8 mouse cellular contexts compared by ENCODE assay signal in genomic region chr11:102437120-102438061, GRCm38 (mm10). TPM values are rescaled to one million over a fixed set of nuclear protein-coding genes. Genes with fewer than 3 reads are reported as not detected.
DNase-seq lines count a peak whose midpoint lies in the region; ATAC-seq lines count a peak whose summit lies in the region.

No protein-coding gene starts in this region.

- no peaks in the 10 kb centered on the region for H3K27me3 ChIP-seq in forebrain, embryonic 15.5 days
- peaks cover 4% of the 10 kb centered on the region for H3K27me3 ChIP-seq in hindbrain, embryonic 11.5 days (ENCODE audit: control insufficient read depth, insufficient read depth, low read length)

- no peak overlapping the region for H3K27ac ChIP-seq in brown adipose tissue, adult 24 weeks (replicated peaks; ENCODE audit: low read depth, low read length)
- peak overlapping the region; percentile 19; the same call in 1 of the 2 replicates for H3K27ac ChIP-seq in forebrain, embryonic 15.5 days (replicated peaks)
- peak overlapping the region; percentile 67 for H3K27ac ChIP-seq in hindbrain, embryonic 11.5 days (ENCODE audit: low read depth, low read length)

- peak overlapping the region; percentile 53 for H3K4me3 ChIP-seq in brown adipose tissue, adult 24 weeks (ENCODE audit: insufficient read depth, low read depth, low read length)
- peak overlapping the region; percentile 27 for H3K4me3 ChIP-seq in forebrain, embryonic 15.5 days
- peak overlapping the region; percentile 25 for H3K4me3 ChIP-seq in hindbrain, embryonic 11.5 days (ENCODE audit: low read depth, low read length)

- WGBS in forebrain, embryonic 15.5 days: 4% methylated on average over 87 of the region's 87 CpGs
- 2% methylated on average over 85 of the region's 87 CpGs for WGBS in hindbrain, embryonic 11.5 days

- peak overlapping the region; percentile 29 for H3K9ac ChIP-seq in forebrain, embryonic 15.5 days (replicated peaks)
- H3K9ac ChIP-seq in hindbrain, embryonic 11.5 days (ENCODE audit: low read depth, low read length): peak overlapping the region; percentile 52

- DNase-seq in R1 (ENCODE audit: low read depth, low spot score): peak; percentile 96
- peak; percentile 72 for DNase-seq in hindbrain, embryonic 11.5 days (ENCODE audit: low spot score)
- DNase-seq in layer of hippocampus, postnatal 14 days (ENCODE audit: low spot score in 2 of 2): peak; percentile 67 to 69
- peak; percentile 71 for DNase-seq in lung, postnatal 14 days
- peak; percentile 66 to 76 for DNase-seq in right cerebral cortex, adult 2 months (ENCODE audit: low spot score in 2 of 2)
- DNase-seq in spleen, postnatal 14 days (ENCODE audit: low spot score in 2 of 2): no peak

- H3K4me2 ChIP-seq in forebrain, embryonic 15.5 days (replicated peaks): peak overlapping the region; percentile 43
- peak overlapping the region; percentile 64 for H3K4me2 ChIP-seq in hindbrain, embryonic 11.5 days (replicated peaks; ENCODE audit: low read depth, low read length)

- H3K4me1 ChIP-seq in brown adipose tissue, adult 24 weeks (ENCODE audit: control insufficient read depth, insufficient read depth, insufficient read length, low read length): peaks cover 6% of the 10 kb centered on the region; the same call in 1 of the 2 replicates
- H3K4me1 ChIP-seq in forebrain, embryonic 15.5 days: peaks cover 38% of the 10 kb centered on the region
- H3K4me1 ChIP-seq in hindbrain, embryonic 11.5 days (replicated peaks; ENCODE audit: control insufficient read depth, insufficient read depth, low read length): peaks cover 16% of the 10 kb centered on the region

- no peaks in the 10 kb centered on the region for H3K9me3 ChIP-seq in forebrain, embryonic 15.5 days
- no peaks in the 10 kb centered on the region for H3K9me3 ChIP-seq in hindbrain, embryonic 11.5 days (ENCODE audit: control insufficient read depth, low read length)

- H3K36me3 ChIP-seq in forebrain, embryonic 15.5 days: peaks cover 65% of the 10 kb centered on the region
- H3K36me3 ChIP-seq in hindbrain, embryonic 11.5 days (ENCODE audit: control insufficient read depth, insufficient read depth, low read length): peaks cover 6% of the 10 kb centered on the region; the same call in 1 of the 2 replicates

- ATAC-seq in forebrain, embryonic 15.5 days (replicated peaks): peak; percentile 24; the same call in 1 of the 2 replicates
- peak; percentile 50 for ATAC-seq in hindbrain, embryonic 11.5 days (ENCODE audit: low FRiP score)

RNA-seq across cellular contexts. Expression of gene Grn, which starts 7.3 kb away (rescaled TPM):
- 57.5 and 78.8 TPM in 2 replicates for polyA plus RNA-seq in brown adipose tissue, adult 24 weeks (2012; ENCODE audit: insufficient read depth, insufficient read length, missing spikeins)
- 61.8 and 62.0 TPM in 2 replicates for polyA plus RNA-seq in forebrain, embryonic 15.5 days (2015; fragmentation: Nextera tagmentation; extraction: Ambion mirVana)
- polyA plus RNA-seq in hindbrain, embryonic 11.5 days (2014; fragmentation: Nextera tagmentation; extraction: Ambion mirVana): 43.3 and 47.2 TPM in 2 replicates
- 10 to 100 TPM; 82.3 to 87.4 TPM for total RNA-seq in layer of hippocampus, postnatal 14 days (2021)

RNA-seq across cellular contexts. Expression of gene Fam171a2, which starts 10.1 kb away (rescaled TPM):
- polyA plus RNA-seq in brown adipose tissue, adult 24 weeks (2012; ENCODE audit: insufficient read depth, insufficient read length, missing spikeins): 0.63 and 1.0 TPM in 2 replicates
- 22.5 and 24.3 TPM in 2 replicates for polyA plus RNA-seq in forebrain, embryonic 15.5 days (2015; fragmentation: Nextera tagmentation; extraction: Ambion mirVana)
- 10.7 and 11.7 TPM in 2 replicates for polyA plus RNA-seq in hindbrain, embryonic 11.5 days (2014; fragmentation: Nextera tagmentation; extraction: Ambion mirVana)
- total RNA-seq in layer of hippocampus, postnatal 14 days (2021): 10 to 100 TPM; 86.0 to 97.5 TPM

RNA-seq across cellular contexts. Expression of gene Slc25a39, which starts 29.6 kb away (rescaled TPM):
- 397 and 609 TPM in 2 replicates for polyA plus RNA-seq in brown adipose tissue, adult 24 weeks (2012; ENCODE audit: insufficient read depth, insufficient read length, missing spikeins)
- polyA plus RNA-seq in forebrain, embryonic 15.5 days (2015; fragmentation: Nextera tagmentation; extraction: Ambion mirVana): 144 TPM in 2 replicates
- polyA plus RNA-seq in hindbrain, embryonic 11.5 days (2014; fragmentation: Nextera tagmentation; extraction: Ambion mirVana): 152 and 166 TPM in 2 replicates
- 10 to 100 TPM; 75.6 to 81.8 TPM for total RNA-seq in layer of hippocampus, postnatal 14 days (2021)

RNA-seq across cellular contexts. Expression of gene Itga2b, which starts 32.5 kb away (rescaled TPM):
- polyA plus RNA-seq in brown adipose tissue, adult 24 weeks (2012; ENCODE audit: insufficient read depth, insufficient read length, missing spikeins): 1.4 and 2.0 TPM in 2 replicates
- 4.0 and 4.7 TPM in 2 replicates for polyA plus RNA-seq in forebrain, embryonic 15.5 days (2015; fragmentation: Nextera tagmentation; extraction: Ambion mirVana)
- 3.9 and 5.5 TPM in 2 replicates for polyA plus RNA-seq in hindbrain, embryonic 11.5 days (2014; fragmentation: Nextera tagmentation; extraction: Ambion mirVana)
- 1 to 10 TPM; 2.3 to 2.7 TPM for total RNA-seq in layer of hippocampus, postnatal 14 days (2021)

RNA-seq across cellular contexts. Expression of gene Rundc3a, which starts 44.2 kb away (rescaled TPM):
- polyA plus RNA-seq in brown adipose tissue, adult 24 weeks (2012; ENCODE audit: insufficient read depth, insufficient read length, missing spikeins): not detected in 2 replicates
- polyA plus RNA-seq in forebrain, embryonic 15.5 days (2015; fragmentation: Nextera tagmentation; extraction: Ambion mirVana): 149 and 150 TPM in 2 replicates
- 43.3 and 47.8 TPM in 2 replicates for polyA plus RNA-seq in hindbrain, embryonic 11.5 days (2014; fragmentation: Nextera tagmentation; extraction: Ambion mirVana)
- total RNA-seq in layer of hippocampus, postnatal 14 days (2021): 100 to 1,000 TPM; 413 to 422 TPM

Comparison
In these comparisons a context has a peak if more than half of its experiments do, and no peak if none do; other contexts are left out.
1. DNase-seq: peak in R1 (single experiment), hindbrain, embryonic 11.5 days (single experiment), layer of hippocampus, postnatal 14 days (2 of 2), lung, postnatal 14 days (single experiment) and right cerebral cortex, adult 2 months (2 of 2); none in spleen, postnatal 14 days (0 of 2).
2. Peak in every context shown above with its lines, with median percentiles within 50 percentile points of each other: H3K4me3 ChIP-seq.